Mouse (Mus musculus): ENCODE measurements around the gene Rybp. TPM values are rescaled to one million over a fixed set of nuclear protein-coding genes. Genes with fewer than 3 reads are reported as not detected.

Rybp gene
- polyA plus RNA-seq, 1 experiment, result 5.4 TPM

DNA sequence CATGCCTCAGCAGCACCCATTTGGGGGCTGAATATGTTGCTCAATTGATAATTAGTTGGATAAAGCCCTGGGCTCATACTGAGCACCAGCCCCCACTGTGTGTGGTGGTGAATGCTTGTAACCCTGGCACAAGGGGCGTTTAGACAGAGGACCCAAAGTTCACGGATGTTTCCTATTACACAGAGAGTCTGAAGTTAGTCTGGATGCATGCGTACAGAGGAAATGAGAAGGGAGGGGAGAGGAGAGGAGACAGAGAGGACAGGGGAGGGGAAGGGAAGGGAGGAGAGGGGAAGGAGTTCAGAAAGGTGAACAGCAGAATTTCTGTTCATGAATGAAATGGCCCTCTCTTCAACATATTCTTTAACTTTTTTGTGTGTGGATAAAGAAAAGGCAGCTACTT, 13.5 kb upstream of the Rybp start:
- no peak for TF ChIP-seq GATA1 (IDR thresholded peaks at IDR 0.05; ENCODE audit: low read length)

DNA sequence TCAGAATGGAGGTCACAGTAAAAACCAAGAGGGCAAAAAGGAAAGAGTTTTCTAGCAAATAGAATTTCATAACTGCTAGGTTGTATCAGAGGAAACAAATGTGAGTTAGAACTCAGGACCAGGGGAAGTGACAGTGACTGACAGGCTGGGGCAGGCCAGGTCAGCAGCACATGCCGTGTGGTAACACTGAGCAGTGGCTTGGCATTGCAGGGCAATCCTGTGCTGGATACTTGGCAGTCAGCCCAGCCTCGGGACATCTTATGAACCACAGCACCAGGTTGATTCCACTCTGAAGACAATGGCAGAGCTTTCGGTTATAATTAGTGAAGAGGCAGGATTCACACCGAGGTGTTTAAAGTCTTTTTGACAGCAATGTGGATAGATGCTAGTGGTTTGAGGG, 11.7 kb upstream of the Rybp start:
- TF ChIP-seq GATA1 (IDR thresholded peaks at IDR 0.05; ENCODE audit: low read length), result no peak

DNA sequence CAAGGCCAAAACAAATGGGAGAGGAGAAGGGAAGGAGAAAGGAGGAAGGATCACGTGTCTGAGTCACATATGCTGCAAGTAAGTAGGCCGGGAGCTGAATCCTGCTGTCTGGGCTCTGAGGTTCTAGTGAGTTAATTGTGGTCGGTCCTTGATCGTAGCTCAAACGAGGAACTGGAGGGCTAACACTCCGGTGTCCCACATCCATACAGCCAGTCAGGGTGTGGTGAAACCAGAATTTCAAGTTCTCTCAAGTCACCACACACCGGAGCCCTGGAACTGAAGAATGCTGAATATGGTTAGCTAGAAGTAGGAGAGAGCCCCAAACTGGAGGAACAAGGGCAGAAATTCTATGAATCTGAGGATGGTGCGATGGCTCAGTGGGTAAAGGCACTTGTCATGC, 10.3 kb upstream of the Rybp start:
- no peak for TF ChIP-seq GATA1 (IDR thresholded peaks at IDR 0.05; ENCODE audit: low read length)

DNA sequence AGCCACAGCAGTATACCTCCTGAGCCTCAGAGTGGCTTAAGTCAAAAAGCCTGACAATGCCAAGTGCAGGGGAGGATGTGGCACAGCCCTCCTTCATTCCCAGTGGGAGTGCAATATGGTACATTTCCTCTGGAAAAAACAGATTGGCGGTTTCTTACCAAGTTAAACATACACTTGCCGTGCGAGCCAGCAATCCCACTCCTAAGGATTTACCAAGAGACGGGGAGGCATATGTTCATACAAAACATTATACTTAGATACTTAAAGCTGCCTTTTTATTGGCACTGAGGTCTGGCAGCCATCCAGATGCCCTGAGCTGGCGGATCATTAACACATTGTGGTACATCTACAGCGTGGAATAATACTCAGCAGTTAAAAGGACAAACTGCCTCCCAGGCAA, 5.1 kb upstream of the Rybp start:
- TF ChIP-seq GATA1 (IDR thresholded peaks at IDR 0.05; ENCODE audit: low read length), result no peak

DNA sequence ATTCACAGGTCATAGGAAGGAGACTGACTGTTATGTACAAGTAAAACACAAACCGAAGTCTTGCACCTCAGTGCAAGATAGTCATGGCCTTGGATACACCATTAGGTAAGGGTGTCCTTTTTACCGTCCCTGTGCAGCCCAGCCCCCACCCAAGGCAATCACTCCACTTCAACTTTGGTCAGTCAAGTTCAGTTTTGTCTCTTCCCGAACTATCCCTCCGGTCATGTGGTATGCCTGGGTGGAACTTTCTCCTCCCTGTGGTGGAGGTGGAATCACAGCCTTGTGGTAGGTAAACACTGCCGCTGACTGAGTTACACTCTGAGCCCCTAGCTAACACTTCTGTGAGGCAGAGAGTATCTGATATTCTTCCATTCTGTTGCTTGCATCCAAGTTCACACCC, 1.8 kb upstream of the Rybp start:
- no peak for TF ChIP-seq GATA1 (IDR thresholded peaks at IDR 0.05; ENCODE audit: low read length)

DNA sequence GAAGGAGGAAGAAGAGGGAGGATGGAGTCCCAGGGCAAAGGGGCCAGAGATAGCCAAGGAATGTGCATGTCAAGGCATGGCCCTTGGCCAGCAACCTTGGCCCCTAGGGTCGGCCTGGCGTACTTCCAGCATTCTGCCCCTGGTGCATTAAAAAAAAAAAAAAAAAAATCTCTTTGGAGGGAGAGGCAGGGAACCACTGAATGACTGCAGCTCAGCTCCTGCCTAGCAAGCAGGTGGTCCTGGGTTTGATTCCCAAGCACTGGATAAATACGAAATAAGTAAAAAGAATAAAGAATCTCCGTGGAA, 1.4 kb upstream of the Rybp start:
- TF ChIP-seq GATA1 (IDR thresholded peaks at IDR 0.05; ENCODE audit: low read length), result no peak

DNA sequence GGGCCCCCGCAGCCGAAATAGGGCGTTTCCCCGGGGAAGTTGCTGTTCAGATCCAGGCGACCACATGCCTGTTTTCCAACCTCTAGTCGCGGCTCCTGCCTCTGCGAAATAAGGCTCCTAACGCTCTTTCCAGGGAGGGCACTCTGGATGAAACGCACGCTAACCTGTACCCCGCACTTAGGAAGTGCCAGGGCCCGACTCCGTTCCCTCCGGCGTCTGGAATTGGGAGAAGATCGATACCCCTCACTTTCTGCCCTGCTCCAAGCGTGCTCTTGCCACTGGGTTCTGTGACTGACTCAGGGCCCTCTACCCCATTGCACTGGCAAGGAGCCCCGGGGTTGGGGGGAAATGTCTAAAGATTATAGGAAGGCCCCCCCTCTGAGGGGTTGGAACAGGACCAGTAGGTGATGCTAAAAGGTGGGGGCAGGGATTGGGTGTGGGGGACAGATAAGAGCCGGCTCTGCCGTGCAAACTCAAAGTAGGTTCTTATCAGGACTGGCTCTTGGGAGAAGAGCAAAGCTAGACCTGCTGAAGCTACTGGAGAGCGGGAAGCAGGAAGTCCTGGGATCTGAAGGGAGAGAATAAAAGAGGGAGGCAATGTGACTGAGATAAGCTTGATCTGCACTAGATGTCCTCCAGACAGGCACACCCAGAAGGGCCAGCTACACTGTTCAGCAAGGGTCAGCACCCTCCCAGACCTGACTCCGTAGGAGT, 888 bp upstream of the Rybp start:
- peak; percentile 29 for TF ChIP-seq GATA1 (IDR thresholded peaks at IDR 0.05; ENCODE audit: low read length)

DNA sequence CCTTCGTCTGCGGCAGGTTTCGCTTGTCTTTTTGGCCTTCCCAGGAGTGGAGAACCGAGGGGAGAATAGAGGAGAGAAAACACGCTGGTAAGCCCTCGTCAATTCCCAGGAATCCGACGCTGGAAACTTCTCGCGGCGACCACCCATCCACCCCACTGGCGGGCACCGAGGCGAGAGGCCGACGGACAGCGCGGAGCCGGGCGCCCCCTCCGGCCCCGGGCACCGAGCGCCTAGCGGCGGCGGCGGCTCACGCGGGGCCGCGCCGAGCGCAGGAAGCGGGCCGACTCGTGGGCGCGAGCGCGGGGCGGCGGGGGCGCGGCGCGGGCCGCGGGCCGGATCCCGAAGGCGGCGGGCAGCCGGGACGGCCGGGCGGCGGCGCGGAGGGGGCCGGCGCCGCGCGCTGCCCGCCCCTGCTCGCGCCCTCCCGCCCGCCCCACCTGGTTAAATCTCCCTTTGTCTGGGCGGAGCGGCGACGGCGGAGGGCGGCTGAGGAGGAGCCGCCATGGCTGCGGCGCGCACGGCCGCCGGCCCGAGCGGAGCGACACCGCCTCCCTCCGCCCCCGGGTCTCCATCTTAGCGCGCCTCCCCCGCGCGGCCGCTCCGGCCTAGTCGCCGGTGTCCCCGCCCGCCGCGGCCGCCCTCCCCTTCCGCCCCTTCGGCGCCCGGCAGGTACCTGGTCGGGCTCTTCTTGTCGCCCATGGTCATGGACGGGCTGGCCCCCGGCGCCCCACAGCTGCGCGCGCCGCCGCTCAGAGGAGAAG, 532 bp downstream of the Rybp start:
- no peak for TF ChIP-seq GATA1 (IDR thresholded peaks at IDR 0.05; ENCODE audit: low read length)

DNA sequence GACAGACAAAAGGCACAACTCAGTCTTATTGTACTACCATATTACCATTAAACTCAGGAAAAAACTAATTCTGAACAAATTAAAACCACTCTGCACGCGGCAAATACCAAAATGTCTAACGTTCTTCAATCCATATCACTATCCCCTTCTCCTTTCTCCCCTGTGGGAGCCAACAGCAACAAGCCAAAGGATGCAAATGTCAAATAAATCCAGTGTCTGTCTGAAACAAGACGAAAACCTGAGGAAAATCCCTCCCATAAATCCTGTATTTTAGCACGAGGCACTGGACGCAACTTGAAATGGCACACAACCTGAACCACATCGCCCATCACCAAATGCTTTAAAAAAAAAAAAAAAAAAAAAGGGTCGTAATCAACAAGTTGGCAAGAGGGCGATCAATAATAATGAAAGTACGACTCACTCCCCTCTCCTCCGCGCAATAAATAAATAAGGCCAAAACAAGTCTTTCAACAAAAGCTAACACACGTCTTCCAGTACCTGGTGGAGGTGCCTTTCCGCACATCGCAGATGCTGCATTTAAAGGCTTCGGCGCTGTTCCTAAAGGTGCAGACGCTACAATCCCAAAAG, 1.2 kb downstream of the Rybp start:
- no peak for TF ChIP-seq GATA1 (IDR thresholded peaks at IDR 0.05; ENCODE audit: low read length)

DNA sequence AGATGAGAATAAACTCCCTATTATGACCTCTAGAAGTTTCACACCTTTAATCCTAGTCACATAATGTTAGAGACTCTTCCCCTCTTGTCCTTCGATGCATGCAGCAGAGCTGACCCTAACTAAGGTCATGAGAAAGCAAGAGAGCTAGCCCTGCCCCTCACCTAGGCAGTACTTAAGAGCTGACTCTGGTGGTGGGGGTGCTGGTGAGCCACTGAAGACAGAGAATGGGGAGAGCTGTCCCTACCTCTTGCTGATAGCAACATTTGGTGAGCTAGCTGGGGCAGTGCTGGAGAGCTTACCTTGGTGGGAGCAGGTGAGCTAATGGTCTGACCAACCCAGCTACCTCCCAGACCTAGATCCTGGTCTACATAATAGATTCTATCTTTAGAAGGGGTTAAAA, 8.4 kb downstream of the Rybp start:
- TF ChIP-seq GATA1 (IDR thresholded peaks at IDR 0.05; ENCODE audit: low read length), result no peak

DNA sequence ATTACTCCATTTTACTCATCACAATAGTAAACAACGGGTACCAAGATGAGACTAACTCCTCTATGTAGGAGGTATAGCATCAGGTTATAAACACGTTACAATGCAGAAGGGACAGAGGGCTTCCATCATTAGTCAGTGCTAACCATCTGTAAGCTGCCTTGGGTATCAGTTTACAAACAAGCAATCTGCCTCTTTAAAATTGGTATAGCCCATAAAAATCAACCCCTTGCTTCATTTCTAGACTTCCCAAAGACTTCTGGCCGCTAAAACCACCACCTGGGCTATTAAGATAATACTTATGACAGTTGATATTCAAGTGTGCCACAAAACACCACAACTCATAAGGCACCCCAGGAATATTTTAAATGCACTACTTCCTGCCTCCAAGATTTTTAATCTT, 10.9 kb downstream of the Rybp start:
- peak; percentile 21 for TF ChIP-seq GATA1 (IDR thresholded peaks at IDR 0.05; ENCODE audit: low read length)

DNA sequence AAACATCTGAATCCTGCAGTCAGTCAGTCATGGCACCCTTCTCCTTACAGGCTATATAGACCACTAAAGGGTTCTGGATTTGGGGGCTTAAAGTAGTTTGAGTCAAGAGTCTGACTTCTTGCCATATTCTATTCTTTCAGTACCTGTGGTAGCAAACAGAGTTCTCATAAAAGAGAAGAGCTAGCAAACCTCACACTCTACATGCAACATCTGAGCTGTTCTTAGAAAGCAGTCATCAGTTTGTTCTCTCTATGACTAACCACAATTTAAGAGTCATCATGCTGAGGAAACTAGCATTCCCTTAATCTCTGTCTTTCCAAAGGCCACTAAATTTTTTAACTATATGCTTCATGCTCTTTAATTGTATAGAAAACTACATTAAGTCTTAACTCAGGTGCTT, 11.6 kb downstream of the Rybp start:
- TF ChIP-seq GATA1 (IDR thresholded peaks at IDR 0.05; ENCODE audit: low read length), result no peak

DNA sequence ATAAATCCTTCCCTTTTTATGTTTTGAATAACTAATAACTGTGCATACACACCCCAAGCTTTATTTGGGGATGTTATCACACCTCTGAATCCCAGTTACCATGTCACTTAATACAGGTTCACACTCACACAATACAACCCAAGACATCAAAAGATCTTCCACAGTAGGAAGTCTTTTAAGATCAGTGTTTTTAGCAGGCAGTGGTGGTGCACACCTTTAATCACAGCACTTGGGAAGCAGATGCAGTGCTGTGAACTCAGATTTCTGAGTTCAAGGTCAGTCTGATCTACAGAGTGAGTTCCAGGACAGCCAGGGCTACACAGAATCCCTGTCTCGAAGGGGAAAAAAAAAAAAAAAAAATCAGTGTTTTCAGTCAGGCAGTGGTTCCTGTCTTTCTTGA, 13.7 kb downstream of the Rybp start:
- TF ChIP-seq GATA1 (IDR thresholded peaks at IDR 0.05; ENCODE audit: low read length), result no peak

DNA sequence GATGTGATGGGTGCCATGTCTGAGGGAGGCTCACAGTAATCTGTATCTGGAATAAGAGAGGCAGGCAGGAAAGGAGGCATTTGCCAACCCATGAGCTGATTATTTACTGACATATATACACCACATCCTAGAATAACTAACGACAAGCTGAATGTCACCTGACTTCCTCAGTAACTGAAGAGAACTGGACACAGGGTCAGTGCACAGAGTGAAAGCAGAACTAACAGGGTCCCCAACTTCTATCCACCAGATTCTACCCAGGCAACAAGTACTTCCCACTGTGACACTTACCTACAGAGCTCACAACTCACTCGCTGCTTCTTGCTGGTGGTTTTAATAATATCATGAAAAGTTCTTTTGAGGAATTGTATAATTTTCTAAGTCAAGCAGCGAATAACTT, 15.3 kb downstream of the Rybp start:
- TF ChIP-seq GATA1 (IDR thresholded peaks at IDR 0.05; ENCODE audit: low read length), result no peak

DNA sequence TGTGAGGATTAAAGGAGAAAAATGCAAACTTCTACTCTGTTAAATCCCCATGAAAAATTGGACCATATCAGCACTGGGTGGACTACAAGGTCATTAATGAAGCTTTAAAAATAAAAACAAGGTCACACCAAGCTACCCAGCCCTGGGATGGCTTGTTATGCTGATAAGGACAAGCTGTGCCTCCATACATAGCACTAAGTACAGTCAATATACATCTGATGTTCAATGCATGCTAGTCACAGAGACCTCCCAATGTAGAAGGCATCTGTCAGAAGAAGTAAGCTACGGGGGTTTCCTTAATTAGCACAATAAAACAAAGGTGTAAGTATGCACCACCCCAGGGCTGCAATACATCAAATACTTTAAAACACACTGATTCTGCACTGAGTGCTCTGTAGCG, 16.5 kb downstream of the Rybp start:
- no peak for TF ChIP-seq GATA1 (IDR thresholded peaks at IDR 0.05; ENCODE audit: low read length)

DNA sequence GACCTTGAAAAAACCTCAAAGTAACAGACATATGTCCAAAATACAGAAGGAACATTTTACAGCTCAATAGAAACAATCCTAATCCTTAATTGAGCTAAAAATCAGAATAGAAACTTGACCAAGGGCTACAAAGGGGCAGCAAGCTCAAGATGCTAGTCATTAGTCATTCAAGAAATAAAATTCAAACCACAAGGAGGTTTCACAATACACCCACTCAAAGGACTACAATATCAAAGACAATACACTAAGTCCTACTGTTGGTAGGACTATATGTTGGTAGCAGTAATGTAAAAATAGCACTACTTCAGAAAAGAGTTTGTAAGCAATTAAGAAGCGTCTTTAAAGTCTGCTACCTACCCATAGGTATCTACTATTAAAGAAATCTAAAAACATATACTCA, 27.7 kb downstream of the Rybp start:
- TF ChIP-seq GATA1 (IDR thresholded peaks at IDR 0.05; ENCODE audit: low read length), result no peak

DNA sequence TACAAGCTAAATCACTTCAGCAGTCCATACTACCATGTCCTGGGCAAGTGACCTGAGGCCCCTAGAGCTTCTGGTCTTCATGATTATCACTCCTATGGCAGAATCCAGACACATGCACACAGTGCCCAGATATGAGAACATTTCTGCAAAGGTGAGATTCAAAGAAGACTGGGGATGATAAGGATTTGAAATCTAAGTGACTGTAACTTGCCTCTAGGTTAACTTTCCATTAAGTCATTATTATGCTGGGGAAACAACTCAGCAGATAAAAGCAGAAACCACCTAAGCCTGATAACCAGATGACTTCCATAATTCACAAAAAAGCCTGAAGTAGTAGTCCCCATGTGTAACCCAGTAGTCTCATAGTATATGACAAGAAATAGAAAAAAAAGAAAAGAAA, 29.0 kb downstream of the Rybp start:
- peak; percentile 67 for TF ChIP-seq GATA1 (IDR thresholded peaks at IDR 0.05; ENCODE audit: low read length)

All from G1E-ER4 (cell line).